Mouse (Mus musculus): ENCODE data around the gene Rapgef4. TPM values are rescaled to one million over a fixed set of nuclear protein-coding genes. Genes with fewer than 3 reads are reported as not detected.

Rapgef4 gene
- polyA plus RNA-seq, 1 experiment from 2014 or later: 5.8 TPM

DNA sequence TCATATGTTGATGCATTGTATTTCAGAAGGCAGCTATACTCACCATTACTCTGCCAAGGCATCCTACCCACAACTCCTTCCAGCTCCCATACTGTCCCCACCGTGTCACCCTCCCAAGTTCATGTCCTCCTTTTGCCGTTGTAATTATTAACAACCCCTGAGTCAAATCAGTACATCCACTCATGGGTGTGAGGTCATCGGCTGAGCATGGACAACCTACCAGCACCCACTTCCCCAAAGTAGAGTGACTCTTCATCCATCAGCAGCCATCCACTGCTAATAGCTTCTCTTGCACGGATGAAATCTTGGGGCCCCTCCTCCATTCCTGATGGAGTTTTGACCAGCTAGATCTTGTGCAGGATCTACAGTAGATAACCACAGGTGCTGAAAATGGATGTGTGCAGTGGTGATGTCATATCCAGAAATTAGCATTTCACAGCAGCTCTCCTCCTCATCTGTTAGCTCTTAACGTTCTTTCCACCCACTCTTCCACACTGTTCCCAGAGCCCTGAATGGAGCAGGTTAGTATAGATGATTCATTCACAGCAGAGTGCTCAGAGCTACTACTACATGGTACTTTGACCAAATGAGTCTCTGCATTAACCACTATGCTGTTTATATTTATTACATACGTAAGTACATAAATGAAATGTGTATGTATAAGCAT lies 281.9 kb downstream of the Rapgef4 start:
- 83% methylated on average over 6 of the region's 6 CpGs for WGBS
- H3K36me3 ChIP-seq: no peaks in the 10 kb centered on the region
- no peaks in the 10 kb centered on the region for H3K27me3 ChIP-seq
- no peak overlapping the region for H3K4me2 ChIP-seq (replicated peaks)
- no peak for ATAC-seq (ENCODE audit: insufficient number of reproducible peaks, low FRiP score, low TSS enrichment, low read depth)
- H3K27ac ChIP-seq (replicated peaks): no peak overlapping the region
- H3K9me3 ChIP-seq (replicated peaks): no peaks in the 10 kb centered on the region; the same call in 1 of the 2 replicates
- H3K9ac ChIP-seq: no peak overlapping the region
- H3K4me1 ChIP-seq: no peaks in the 10 kb centered on the region
- no peak overlapping the region for H3K4me3 ChIP-seq (replicated peaks)

DNA sequence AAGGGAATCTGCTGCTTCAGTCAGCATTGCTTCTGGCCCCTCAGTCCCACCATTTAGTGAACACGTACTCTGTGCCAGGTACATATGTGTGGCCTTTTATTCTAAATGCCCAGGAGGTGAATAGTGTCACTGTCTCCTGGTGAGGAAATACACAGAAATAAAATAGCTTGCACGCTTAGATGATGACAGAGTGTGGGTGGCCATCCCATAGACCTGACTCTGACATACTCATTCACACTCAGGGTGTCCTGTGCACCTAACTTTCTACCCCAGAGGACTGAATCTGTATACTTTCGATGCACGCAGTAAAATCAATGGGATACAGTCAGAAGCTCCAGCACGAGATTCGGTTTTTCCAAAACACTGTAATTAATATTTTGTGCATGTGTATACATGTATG lies 286.4 kb downstream of the Rapgef4 start:
- Histone ChIP-seq H3K27me3 (no peaks in the 10 kb centered on the region), H3K4me1 (peaks cover 3% of the 10 kb centered on the region; the same call in 1 of the 2 replicates), H3K4me2 (replicated peaks) (no peak overlapping the region), H3K9ac (no peak overlapping the region), H3K36me3 (no peaks in the 10 kb centered on the region), H3K27ac (replicated peaks) (0 out of 2 replicates have a peak overlapping the region, but pooled peaks have one; percentile 11), H3K4me3 (replicated peaks) (no peak overlapping the region), H3K9me3 (replicated peaks) (no peaks in the 10 kb centered on the region; the same call in 1 of the 2 replicates)
- 78% methylated on average over 6 of the region's 6 CpGs for WGBS
- ATAC-seq (ENCODE audit: insufficient number of reproducible peaks, low FRiP score, low TSS enrichment, low read depth): no peak

DNA sequence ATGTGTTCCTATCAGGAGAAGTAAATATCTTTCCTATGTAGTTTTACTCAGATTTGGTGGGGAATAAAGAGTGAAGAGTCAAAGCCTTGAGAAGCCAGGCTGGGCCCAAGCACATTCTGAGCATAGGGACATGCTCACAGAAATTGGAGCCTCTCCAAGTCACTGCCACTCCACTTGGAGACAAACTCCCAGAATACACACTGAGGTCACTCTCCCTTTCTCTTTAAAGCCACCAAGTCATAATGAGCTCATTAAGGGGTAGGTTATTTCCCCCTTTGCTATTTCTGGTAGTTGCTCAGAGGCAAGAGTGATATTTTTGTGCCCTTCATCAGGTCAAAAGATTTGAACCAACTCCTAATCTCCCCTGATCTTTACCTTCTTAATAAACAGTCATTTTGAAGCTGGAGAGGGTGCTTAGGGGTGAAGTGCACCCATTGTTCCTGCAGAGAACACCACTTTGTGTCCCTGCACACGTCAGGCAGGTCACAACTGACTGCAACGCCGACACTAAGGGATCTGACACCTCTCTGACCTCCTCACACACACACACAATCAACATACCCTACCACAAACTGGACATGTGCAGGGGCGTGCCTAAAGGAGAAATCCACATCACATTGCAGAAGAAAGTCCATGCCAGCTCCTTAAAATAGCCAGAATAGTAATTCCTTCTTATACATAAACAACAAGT lies 288.8 kb downstream of the Rapgef4 start:
- H3K36me3 ChIP-seq: no peaks in the 10 kb centered on the region
- no peaks in the 10 kb centered on the region for H3K27me3 ChIP-seq
- no peak for ATAC-seq (ENCODE audit: insufficient number of reproducible peaks, low FRiP score, low TSS enrichment, low read depth)
- H3K4me2 ChIP-seq (replicated peaks): no peak overlapping the region
- 77% methylated on average over 4 of the region's 4 CpGs for WGBS
- H3K9ac ChIP-seq: no peak overlapping the region
- no peak overlapping the region for H3K4me3 ChIP-seq (replicated peaks)
- no peaks in the 10 kb centered on the region; the same call in 1 of the 2 replicates for H3K9me3 ChIP-seq (replicated peaks)
- H3K27ac ChIP-seq (replicated peaks): no peak overlapping the region
- H3K4me1 ChIP-seq: peaks cover 3% of the 10 kb centered on the region; the same call in 1 of the 2 replicates

GRCm38 (mm10) chr2:72278247-72278873 lies 297.3 kb downstream of the Rapgef4 start:
- Histone ChIP-seq H3K9me3 (replicated peaks) (no peaks in the 10 kb centered on the region), H3K9ac (no peak overlapping the region), H3K4me3 (replicated peaks) (no peak overlapping the region), H3K4me1 (no peaks in the 10 kb centered on the region), H3K27ac (replicated peaks) (no peak overlapping the region), H3K27me3 (no peaks in the 10 kb centered on the region), H3K36me3 (no peaks in the 10 kb centered on the region), H3K4me2 (replicated peaks) (no peak overlapping the region)
- no peak for ATAC-seq (ENCODE audit: insufficient number of reproducible peaks, low FRiP score, low TSS enrichment, low read depth)
- 67% methylated on average over 4 of the region's 4 CpGs for WGBS

DNA sequence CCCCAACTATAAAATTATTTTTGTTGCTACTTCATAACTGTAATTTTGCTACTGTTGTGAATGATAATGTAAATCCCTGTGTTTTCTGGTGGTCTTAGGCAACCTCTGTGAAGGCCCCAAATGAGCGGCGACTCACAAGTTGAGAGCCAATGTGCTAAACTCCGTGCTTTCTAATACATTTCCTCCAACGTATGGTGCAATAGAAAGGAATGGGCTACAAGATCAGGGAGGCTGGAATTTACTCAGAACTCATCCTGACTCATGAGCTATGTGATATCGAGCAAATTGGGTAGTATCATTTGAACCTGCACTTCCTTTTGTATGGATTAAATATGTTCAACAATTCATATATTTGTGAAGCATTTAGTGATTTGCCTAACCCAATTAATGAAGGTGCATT lies 299.5 kb downstream of the Rapgef4 start:
- Histone ChIP-seq H3K4me2 (replicated peaks) (no peak overlapping the region), H3K36me3 (no peaks in the 10 kb centered on the region), H3K9me3 (replicated peaks) (no peaks in the 10 kb centered on the region), H3K4me3 (replicated peaks) (no peak overlapping the region), H3K4me1 (no peaks in the 10 kb centered on the region), H3K27me3 (0 out of 2 replicates have a peak, but pooled peaks cover 2% of the 10 kb centered on the region), H3K27ac (replicated peaks) (no peak overlapping the region), H3K9ac (no peak overlapping the region)
- 88% methylated on average over 5 of the region's 5 CpGs for WGBS
- ATAC-seq (ENCODE audit: insufficient number of reproducible peaks, low FRiP score, low TSS enrichment, low read depth): no peak

GRCm38 (mm10) chr2:72281971-72282370 lies 300.9 kb downstream of the Rapgef4 start:
- no peak overlapping the region for H3K4me3 ChIP-seq (replicated peaks)
- no peaks in the 10 kb centered on the region for H3K9me3 ChIP-seq (replicated peaks)
- 86% methylated on average over 14 of the region's 14 CpGs for WGBS
- H3K27me3 ChIP-seq: 0 out of 2 replicates have a peak, but pooled peaks cover 2% of the 10 kb centered on the region
- no peak overlapping the region for H3K27ac ChIP-seq (replicated peaks)
- no peak overlapping the region for H3K9ac ChIP-seq
- H3K36me3 ChIP-seq: no peaks in the 10 kb centered on the region
- H3K4me2 ChIP-seq (replicated peaks): no peak overlapping the region
- no peaks in the 10 kb centered on the region for H3K4me1 ChIP-seq
- ATAC-seq (ENCODE audit: insufficient number of reproducible peaks, low FRiP score, low TSS enrichment, low read depth): no peak

GRCm38 (mm10) chr2:72282733-72283132 lies 301.7 kb downstream of the Rapgef4 start:
- 78% methylated on average over 4 of the region's 4 CpGs for WGBS
- no peak overlapping the region for H3K9ac ChIP-seq
- no peak overlapping the region for H3K27ac ChIP-seq (replicated peaks)
- H3K36me3 ChIP-seq: no peaks in the 10 kb centered on the region
- H3K9me3 ChIP-seq (replicated peaks): no peaks in the 10 kb centered on the region
- H3K4me1 ChIP-seq: peaks cover 7% of the 10 kb centered on the region
- H3K27me3 ChIP-seq: 0 out of 2 replicates have a peak, but pooled peaks cover 2% of the 10 kb centered on the region
- H3K4me2 ChIP-seq (replicated peaks): no peak overlapping the region
- no peak overlapping the region for H3K4me3 ChIP-seq (replicated peaks)
- ATAC-seq (ENCODE audit: insufficient number of reproducible peaks, low FRiP score, low TSS enrichment, low read depth): no peak

GRCm38 (mm10) chr2:72284689-72285088 lies 303.6 kb downstream of the Rapgef4 start:
- 74% methylated on average over 7 of the region's 7 CpGs for WGBS
- ATAC-seq (ENCODE audit: insufficient number of reproducible peaks, low FRiP score, low TSS enrichment, low read depth): no peak

DNA sequence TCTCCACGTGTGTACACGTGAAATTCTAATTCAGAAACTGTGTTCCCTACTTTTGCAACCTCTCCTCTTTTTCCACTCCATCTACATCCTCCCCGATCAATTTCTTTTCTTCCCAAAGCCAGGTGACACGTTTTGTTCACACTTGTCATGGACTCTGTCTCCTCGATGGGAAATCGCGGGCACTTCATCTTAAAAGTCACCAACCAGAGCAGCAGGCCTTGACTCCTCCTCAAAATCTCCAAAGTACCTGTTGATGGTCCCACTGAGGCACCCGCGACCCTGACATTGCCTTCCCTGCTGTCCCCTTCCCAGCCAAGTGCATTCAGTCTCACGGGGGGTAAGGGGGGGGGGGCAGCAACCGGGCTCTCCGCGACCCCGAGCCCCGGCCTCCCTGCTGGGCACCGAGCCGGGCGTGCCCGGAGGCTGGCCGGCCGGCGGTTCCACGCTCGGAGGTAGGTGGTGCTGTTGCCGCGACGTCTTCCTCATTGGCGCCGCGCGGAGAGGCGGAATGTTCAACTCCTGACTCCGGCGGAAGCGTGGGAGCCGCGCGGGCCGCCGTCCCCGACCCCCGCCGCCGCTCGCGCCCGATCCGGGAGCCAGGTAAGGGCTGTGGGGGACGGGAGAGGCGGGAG lies 304.3 kb downstream of the Rapgef4 start, which contains the start of gene Map3k20:
Gene Map3k20 (plus strand): TSS at position 382 of the 632 bp plus-strand sequence.
- Histone ChIP-seq H3K4me3 (replicated peaks) (peak within 1 kb of the TSS; percentile 79), H3K4me2 (replicated peaks) (peak within 1 kb of the TSS; percentile 71), H3K4me1 (peaks cover 13% of the 10 kb centered on the region), H3K9me3 (replicated peaks) (no peaks in the 10 kb centered on the region), H3K27ac (replicated peaks) (peak within 1 kb of the TSS; percentile 82), H3K36me3 (no peaks in the 10 kb centered on the region), H3K9ac (peak within 1 kb of the TSS; percentile 84), H3K27me3 (0 out of 2 replicates have a peak, but pooled peaks cover 2% of the 10 kb centered on the region)
- 2% methylated on average over 50 of the region's 50 CpGs for WGBS
- peak; percentile 76 for ATAC-seq (ENCODE audit: insufficient number of reproducible peaks, low FRiP score, low TSS enrichment, low read depth)

More at GRCm38 (mm10) chr2:72284689-72285088, 303.6 kb downstream of the Rapgef4 start:
- peak overlapping the region; percentile 71; the same call in 1 of the 2 replicates for H3K4me2 ChIP-seq (replicated peaks)
- H3K4me1 ChIP-seq: peaks cover 13% of the 10 kb centered on the region
- H3K4me3 ChIP-seq (replicated peaks): no peak overlapping the region
- 0 out of 2 replicates have a peak, but pooled peaks cover 2% of the 10 kb centered on the region for H3K27me3 ChIP-seq
- H3K27ac ChIP-seq (replicated peaks): no peak overlapping the region
- H3K9ac ChIP-seq: no peak overlapping the region
- H3K36me3 ChIP-seq: no peaks in the 10 kb centered on the region
- no peaks in the 10 kb centered on the region for H3K9me3 ChIP-seq (replicated peaks)

DNA sequence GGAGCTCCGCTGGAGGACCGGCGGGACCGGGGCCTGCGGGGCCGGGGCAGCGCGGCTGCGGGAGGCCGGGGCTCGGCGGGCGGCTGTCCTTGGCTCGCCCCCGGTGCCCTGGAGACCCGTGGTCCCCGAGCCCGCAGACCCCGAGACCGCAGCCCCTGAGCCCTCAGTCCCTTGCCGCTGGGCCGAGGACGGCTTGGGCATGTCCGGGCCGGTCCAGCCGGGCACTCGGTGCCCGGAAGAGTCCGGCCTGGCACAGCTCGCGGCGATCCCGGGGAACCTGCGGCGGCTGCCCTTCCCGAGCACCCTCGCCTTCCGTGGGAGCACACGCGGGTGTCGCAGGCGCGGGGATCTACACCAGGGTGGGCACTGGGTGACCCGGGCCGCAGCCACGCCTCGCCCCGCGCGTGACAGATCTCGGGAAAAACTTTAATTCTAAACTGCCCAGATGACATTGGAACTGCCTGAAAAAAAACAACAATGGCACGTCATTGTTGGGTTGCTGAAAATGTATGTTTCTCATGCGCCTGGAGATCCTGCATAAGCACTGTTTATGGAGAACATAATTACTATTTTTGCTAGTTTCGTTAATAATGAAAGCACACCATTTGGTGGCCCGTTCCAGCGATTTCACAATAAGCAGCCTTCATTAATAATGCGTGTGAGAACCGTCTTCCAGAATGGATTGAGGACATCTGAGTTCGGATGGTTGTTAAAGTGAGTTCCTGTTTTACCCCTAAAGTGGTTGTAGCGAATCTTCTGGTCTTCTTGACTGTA lies 305.0 kb downstream of the Rapgef4 start:
- Histone ChIP-seq H3K9ac (peak overlapping the region; percentile 84), H3K27ac (replicated peaks) (peak overlapping the region; percentile 82), H3K4me2 (replicated peaks) (peak overlapping the region; percentile 71), H3K9me3 (replicated peaks) (no peaks in the 10 kb centered on the region), H3K4me1 (peaks cover 13% of the 10 kb centered on the region), H3K36me3 (no peaks in the 10 kb centered on the region), H3K27me3 (0 out of 2 replicates have a peak, but pooled peaks cover 2% of the 10 kb centered on the region), H3K4me3 (replicated peaks) (peak overlapping the region; percentile 79)
- ATAC-seq (ENCODE audit: insufficient number of reproducible peaks, low FRiP score, low TSS enrichment, low read depth): peak; percentile 54
- WGBS: 2% methylated on average over 53 of the region's 60 CpGs
